Mouse (Mus musculus): ENCODE measurements around the gene Fem1b.

DNA sequence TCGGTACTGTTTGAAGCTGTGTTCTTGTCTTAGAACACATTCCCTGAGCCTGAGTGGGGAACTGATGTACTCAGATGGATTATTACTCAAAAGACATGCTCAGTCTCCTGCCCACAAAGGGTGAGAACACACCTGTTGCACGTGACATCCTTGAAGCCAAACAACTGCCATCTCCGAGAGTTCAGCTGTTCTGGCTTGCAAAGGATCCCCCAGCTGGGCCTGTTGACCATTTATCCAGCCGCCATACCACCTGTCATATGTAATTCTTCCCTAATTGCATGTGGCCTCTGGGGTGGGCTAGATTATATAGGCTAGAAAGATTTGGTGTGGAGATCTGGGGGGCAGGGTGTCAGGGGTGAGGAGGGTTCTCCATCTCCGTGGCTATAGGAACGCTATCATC lies 9.1 kb upstream of the Fem1b start:
- TF ChIP-seq POLR2A (IDR thresholded peaks at IDR 0.05; ENCODE audit: borderline replicate concordance, control insufficient read depth, low read depth, low read length): no peak
- no peak for TF ChIP-seq CTCF (IDR thresholded peaks at IDR 0.05; ENCODE audit: control insufficient read depth, insufficient read depth, low read length)
